Mouse (Mus musculus) CH12.LX (cell line): ENCODE data around the gene Plcg2. TPM values are rescaled to one million over a fixed set of nuclear protein-coding genes. Genes with fewer than 3 reads are reported as not detected.

Source experiments
- DNase-seq: peaks from one replicate; pipeline ENCODE4 v3.0.0-alpha.2; 2013; ENCODE audit errors: extremely low read depth
- H3K27ac ChIP-seq: 2 replicates; pipeline ENCODE4 v1.5.1; 2012; ENCODE audit warnings: low read depth, mild to moderate bottlenecking, control low read depth, moderate library complexity; ENCODE audit not compliant: insufficient read depth
- H3K27me3 ChIP-seq: replicated peaks from 2 replicates; pipeline ENCODE3; 2012; ENCODE audit warnings: inconsistent platforms
- H3K36me3 ChIP-seq, 2 experiments: replicated peaks in 1 of 2; 2 replicates each; pipeline versions ENCODE3 to v1.6.1; 2012; ENCODE audit warnings: inconsistent platforms in 1 of 2, low read length in 1 of 2, mild to moderate bottlenecking in 1 of 2, mixed read lengths in 1 of 2, moderate library complexity in 1 of 2; ENCODE audit not compliant: control insufficient read depth in 1 of 2, insufficient read depth in 1 of 2
- H3K4me1 ChIP-seq, 2 experiments: 2 replicates each; pipeline ENCODE4 v1.6.1; 2012; ENCODE audit warnings: inconsistent platforms in 1 of 2, moderate library complexity in 1 of 2; ENCODE audit not compliant: insufficient read depth in 2 of 2, control insufficient read depth in 1 of 2
- H3K4me2 ChIP-seq: 2 replicates; pipeline ENCODE4 v1.6.1; 2012; ENCODE audit warnings: low read depth, mild to moderate bottlenecking, control low read depth; ENCODE audit not compliant: poor library complexity, insufficient read depth, severe bottlenecking
- H3K4me3 ChIP-seq, 3 experiments: fragments of 150-350 bp in 1 of 3; sonication (generic) in 1 of 3; replicated peaks in 1 of 3; 2 replicates each; pipeline versions ENCODE3 to v1.5.1; 2011 to 2012; ENCODE audit warnings: low read depth in 2 of 3, low read length in 2 of 3, mild to moderate bottlenecking in 2 of 3, moderate library complexity in 2 of 3, control low read depth in 1 of 3, improper control_type of control experiment in 1 of 3, inconsistent platforms in 1 of 3, mixed read lengths in 1 of 3; ENCODE audit not compliant: poor library complexity in 1 of 3
- H3K79me2 ChIP-seq: replicated peaks from 2 replicates; pipeline ENCODE4 v1.6.1; 2012; ENCODE audit warnings: mild to moderate bottlenecking, moderate library complexity; ENCODE audit not compliant: control insufficient read depth, poor library complexity, insufficient read depth, severe bottlenecking; ENCODE audit errors: extremely low read depth
- H3K9ac ChIP-seq: 2 replicates; pipeline ENCODE4 v1.6.1; 2012; ENCODE audit warnings: low read depth, mild to moderate bottlenecking, control low read depth, moderate library complexity; ENCODE audit not compliant: insufficient read depth
- H3K9me3 ChIP-seq: replicated peaks from 2 replicates; pipeline ENCODE3; 2012; ENCODE audit warnings: low read length, inconsistent platforms, mixed read lengths
- BHLHE40 ChIP-seq: IDR thresholded peaks from 2 replicates; pipeline ENCODE4 v1.6.1; 2011; ENCODE audit warnings: mild to moderate bottlenecking, low read depth, low read length, improper control_type of control experiment
- CHD1 ChIP-seq: IDR thresholded peaks from 2 replicates; pipeline ENCODE4 v1.6.1; 2012; ENCODE audit warnings: low read depth, low read length, improper control_type of control experiment, inconsistent platforms
- CHD2 ChIP-seq: IDR thresholded peaks from 2 replicates; pipeline ENCODE4 v1.6.1; 2011; ENCODE audit warnings: low read length, improper control_type of control experiment
- E2F4 ChIP-seq: IDR thresholded peaks from 2 replicates; pipeline ENCODE4 v1.6.1; 2011; ENCODE audit warnings: low read depth, low read length, improper control_type of control experiment; ENCODE audit not compliant: insufficient replicate concordance
- ELF1 ChIP-seq: IDR thresholded peaks from 2 replicates; pipeline ENCODE4 v1.6.1; 2014; ENCODE audit warnings: low read depth, mild to moderate bottlenecking, inconsistent platforms, low read length, improper control_type of control experiment
- EP300 ChIP-seq: IDR thresholded peaks from 2 replicates; pipeline ENCODE4 v1.6.1; 2011; ENCODE audit warnings: low read length, improper control_type of control experiment
- ETS1 ChIP-seq: conservative IDR thresholded peaks from 2 replicates; pipeline ENCODE4 v1.6.1; 2012; ENCODE audit warnings: low read depth, mild to moderate bottlenecking, inconsistent platforms, low read length, improper control_type of control experiment, moderate library complexity
- GABPA ChIP-seq: IDR thresholded peaks from 2 replicates; pipeline ENCODE4 v1.6.1; 2012; ENCODE audit warnings: low read depth, low read length, improper control_type of control experiment, inconsistent platforms; ENCODE audit not compliant: insufficient replicate concordance
- IRF4 ChIP-seq: IDR thresholded peaks from 2 replicates; pipeline ENCODE4 v1.6.1; 2014; ENCODE audit warnings: low read depth, mild to moderate bottlenecking, inconsistent platforms, low read length, improper control_type of control experiment
- JUND ChIP-seq: conservative IDR thresholded peaks from 2 replicates; pipeline ENCODE4 v1.6.1; 2011; ENCODE audit warnings: low read depth, low read length, improper control_type of control experiment
- MAFK ChIP-seq: IDR thresholded peaks from 2 replicates; pipeline ENCODE4 v1.6.1; 2011; ENCODE audit warnings: low read length, improper control_type of control experiment; ENCODE audit not compliant: insufficient replicate concordance
- MAX ChIP-seq: IDR thresholded peaks from 2 replicates; pipeline ENCODE4 v1.6.1; 2011; ENCODE audit warnings: low read length, improper control_type of control experiment
- MAZ ChIP-seq: IDR thresholded peaks from 2 replicates; pipeline ENCODE4 v1.6.1; 2012; ENCODE audit warnings: low read depth, mild to moderate bottlenecking, inconsistent platforms, low read length, improper control_type of control experiment, moderate library complexity
- MEF2A ChIP-seq: IDR thresholded peaks from 2 replicates; pipeline ENCODE4 v1.6.1; 2014; ENCODE audit warnings: low read depth, mild to moderate bottlenecking, inconsistent platforms, low read length, improper control_type of control experiment, borderline replicate concordance
- MXI1 ChIP-seq: IDR thresholded peaks from 2 replicates; pipeline ENCODE4 v1.6.1; 2011; ENCODE audit warnings: mild to moderate bottlenecking, low read depth, low read length, improper control_type of control experiment
- MYC ChIP-seq: IDR thresholded peaks from 2 replicates; pipeline ENCODE4 v1.6.1; 2011; ENCODE audit warnings: low read depth, mild to moderate bottlenecking, improper control_type of control experiment, low read length
- NRF1 ChIP-seq: IDR thresholded peaks from 2 replicates; pipeline ENCODE4 v1.6.1; 2014; ENCODE audit warnings: low read depth, mild to moderate bottlenecking, inconsistent platforms, low read length, improper control_type of control experiment, moderate library complexity
- POLR2AphosphoS2 ChIP-seq: IDR thresholded peaks from 2 replicates; pipeline ENCODE4 v1.6.1; 2011; ENCODE audit warnings: low read depth, low read length, improper control_type of control experiment
- RAD21 ChIP-seq: IDR thresholded peaks from 2 replicates; pipeline ENCODE4 v1.6.1; 2011; ENCODE audit warnings: low read depth, mild to moderate bottlenecking, low read length, improper control_type of control experiment, moderate library complexity
- RCOR1 ChIP-seq: conservative IDR thresholded peaks from 2 replicates; pipeline ENCODE4 v1.6.1; 2012; ENCODE audit warnings: low read depth, mild to moderate bottlenecking, inconsistent platforms, low read length, improper control_type of control experiment
- SMC3 ChIP-seq: IDR thresholded peaks from 2 replicates; pipeline ENCODE4 v1.6.1; 2011; ENCODE audit warnings: low read depth, low read length, improper control_type of control experiment
- TBP ChIP-seq: conservative IDR thresholded peaks from 2 replicates; pipeline ENCODE4 v1.6.1; 2011; ENCODE audit warnings: low read depth, low read length, improper control_type of control experiment
- TCF12 ChIP-seq: IDR thresholded peaks from 2 replicates; pipeline ENCODE4 v1.6.1; 2014; ENCODE audit warnings: low read depth, mild to moderate bottlenecking, inconsistent platforms, low read length, improper control_type of control experiment
- USF1 ChIP-seq: IDR thresholded peaks from 2 replicates; pipeline ENCODE4 v1.6.1; 2014; ENCODE audit warnings: low read depth, mild to moderate bottlenecking, inconsistent platforms, low read length, improper control_type of control experiment
- USF2 ChIP-seq: conservative IDR thresholded peaks from 2 replicates; pipeline ENCODE4 v1.6.1; 2011; ENCODE audit warnings: low read depth, low read length, improper control_type of control experiment
- ZMIZ1 ChIP-seq: IDR thresholded peaks from 2 replicates; pipeline ENCODE4 v1.6.1; 2012; ENCODE audit warnings: low read depth, mild to moderate bottlenecking, inconsistent platforms, low read length, improper control_type of control experiment
- ZNF384 ChIP-seq: IDR thresholded peaks from 2 replicates; pipeline ENCODE4 v1.6.1; 2012; ENCODE audit warnings: low read depth, low read length, improper control_type of control experiment, inconsistent platforms
- dilution Hi-C: fragments of 300-500 bp; cut with MboI; formaldehyde crosslinking; loops from 2 replicates; pipeline ENCODE4 v1.14.3; 2020; ENCODE audit warnings: low sequenced_read_pairs; ENCODE audit not compliant: extremely low pct_unique_long_range_greater_than_20kb, extremely low pct_ligation_motif_present
- in situ Hi-C: fragments of 300-500 bp; cut with MboI; formaldehyde crosslinking; loops from 3 replicates; pipeline ENCODE4 v1.14.3; 2019; ENCODE audit warnings: low sequenced_read_pairs, low pct_ligation_motif_present, low pct_unique_long_range_greater_than_20kb, mixed read lengths
- polyA plus RNA-seq: library from polyadenylated mRNA; unstranded; fragments of >175 nt; gene quantifications from 2 replicates; pipeline ENCODE4 v1.2.1, GENCODE M21; 2012; ENCODE audit warnings: low read depth; ENCODE audit not compliant: insufficient read length
- total RNA-seq, 2 experiments: library from RNA; depleted of rRNA; stranded (reverse); fragments of 300-350 nt in 1 of 2; fragments of >200 nt in 1 of 2; gene quantifications; 2 replicates each; pipeline ENCODE4 v1.2.3; 2012 to 2014

Gene Plcg2
- total and polyA plus RNA-seq, 3 experiments, result 129 to 196 (median 194) TPM

GRCm38 (mm10) chr8:117479996-117480395 lies 18.1 kb upstream of the Plcg2 start:
- Histone ChIP-seq H3K79me2 (no peaks in the 10 kb centered on the region), H3K9ac (no peak overlapping the region), H3K27ac (peak overlapping the region; percentile 56), H3K9me3 (no peaks in the 10 kb centered on the region), H3K36me3 (no peaks in the 10 kb centered on the region), H3K4me1 (peaks cover 26 to 72% of the 10 kb centered on the region in 2 experiments), H3K4me2 (peak overlapping the region; percentile 52; the same call in 1 of the 2 replicates), H3K27me3 (no peaks in the 10 kb centered on the region), H3K4me3 (no peak overlapping the region)
- TF ChIP-seq SMC3 (no peak), ZMIZ1 (no peak), MAX (peak; percentile 74), ETS1 (peak; percentile 79), TCF12 (peak; percentile 41; the same call in 1 of the 2 replicates), GABPA (no peak), USF2 (peak; percentile 79), E2F4 (no peak), RAD21 (no peak), USF1 (peak; percentile 74), MYC (peak; percentile 59; the same call in 1 of the 2 replicates), IRF4 (peak; percentile 55), MXI1 (0 out of 2 replicates have a peak, but pooled peaks have one; percentile 38), BHLHE40 (peak; percentile 88), TBP (peak; percentile 73; the same call in 1 of the 2 replicates), CHD2 (0 out of 2 replicates have a peak, but pooled peaks have one; percentile 6), NRF1 (no peak), POLR2AphosphoS2 (no peak), RCOR1 (no peak), MEF2A (peak; percentile 75), JUND (peak; percentile 35), CHD1 (no peak), MAFK (peak; percentile 88), EP300 (peak; percentile 66), MAZ (0 out of 2 replicates have a peak, but pooled peaks have one; percentile 36), ZNF384 (no peak), ELF1 (no peak)
- in situ Hi-C loops, result loop anchor here (10.0 kb wide), 1 partner anchor 485 kb away; the partner anchor contains the start of gene Gcsh
- peak; percentile 84 for DNase-seq
- dilution Hi-C loops, result no loop called here
